Mouse (Mus musculus): ENCODE measurements at regions not wholly inside any gene's neighbourhood (a gene's known extent, or its start where the extent isn't known, plus 50 kb on each side); places are given as distances from the start of the nearest gene placed in this dataset.

GRCm38 (mm10) chr16:74900835-74901234 is 489.2 kb upstream of the Robo2 start:
- TF ChIP-seq CTCF (IDR thresholded peaks at IDR 0.05; ENCODE audit: low read depth, low read length) (no peak), POLR2A (IDR thresholded peaks at IDR 0.05; ENCODE audit: extremely low read depth, insufficient read depth, low read length) (no peak)

Measured in liver, adult 2 months (tissue).